ENCODE assay signal across 9 mouse cellular contexts in genomic region chr13:65258175-65258954, GRCm38 (mm10). TPM values are rescaled to one million over a fixed set of nuclear protein-coding genes. Genes with fewer than 3 reads are reported as not detected.
DNase-seq lines count a peak whose midpoint lies in the region; ATAC-seq and TF ChIP-seq lines count a peak whose summit lies in the region.
"Had no signal": no experiment of that assay in that cellular context is flagged by ENCODE, and none has a peak within 500 bp of the region (broad histone marks: within the 10 kb centered on the region; RNA-seq: fewer than 3 reads in every experiment).

No protein-coding gene starts in this region.

- H3K9ac ChIP-seq in liver, postnatal 0 days (replicated peaks): no peak overlapping the region

- H3K9me3 ChIP-seq in heart, embryonic 10.5 days: peaks cover 45% of the 10 kb centered on the region
- H3K9me3 ChIP-seq in liver, postnatal 0 days (ENCODE audit: low read length): peaks cover 33% of the 10 kb centered on the region

- 17% methylated on average over 36 of the region's 36 CpGs for WGBS in heart, embryonic 10.5 days
- 29% methylated on average over 36 of the region's 36 CpGs for WGBS in liver, postnatal 0 days (ENCODE audit: insufficient replicate concordance)

- peaks cover 3% of the 10 kb centered on the region for H3K4me1 ChIP-seq in heart, embryonic 10.5 days
- H3K4me1 ChIP-seq in liver, postnatal 0 days (ENCODE audit: insufficient read depth): no peaks in the 10 kb centered on the region

- peak; percentile 19; the same call in 1 of the 2 replicates for ATAC-seq in liver, postnatal 0 days

- H3K27me3 ChIP-seq in heart, embryonic 10.5 days (ENCODE audit: insufficient read depth, poor library complexity, severe bottlenecking): peaks cover 20% of the 10 kb centered on the region
- no peaks in the 10 kb centered on the region for H3K27me3 ChIP-seq in liver, postnatal 0 days (ENCODE audit: insufficient read depth, low read length)

- H3K4me3 ChIP-seq in heart, embryonic 10.5 days: peak overlapping the region; percentile 49
- peak overlapping the region; percentile 36 for H3K4me3 ChIP-seq in layer of hippocampus, adult 2 months
- H3K4me3 ChIP-seq in liver, postnatal 0 days (ENCODE audit: low read depth, low read length): no peak overlapping the region

- intact Hi-C loops in heart, postnatal 36 days (cut with DNase I): no loop called here

- peak overlapping the region; percentile 32 for H3K4me2 ChIP-seq in liver, postnatal 0 days (ENCODE audit: low read depth, low read length)

- TF ChIP-seq EP300 in liver, postnatal 0 days (IDR thresholded peaks at IDR 0.05; ENCODE audit: low read depth): no peak

- peak; percentile 81 for DNase-seq in heart, embryonic 10.5 days (ENCODE audit: low spot score)
- DNase-seq in heart, postnatal 36 days: no peak
- DNase-seq in cerebellum, postnatal 14 days: peak; percentile 76 to 87
- DNase-seq in frontal cortex, postnatal 25 days (ENCODE audit: low spot score in 2 of 2): peak; percentile 62 to 68
- DNase-seq in layer of hippocampus, adult 2 months (ENCODE audit: low spot score in 2 of 2): peak; percentile 61 to 80
- DNase-seq in liver, postnatal 0 days: no peak
- peak; percentile 86 for DNase-seq in right cerebral cortex, postnatal 14 days
- no peak for DNase-seq in spleen, adult 18-20 months

- TF ChIP-seq CTCF in layer of hippocampus, adult 2 months (conservative IDR thresholded peaks at IDR 0.05): no peak
- no peak for TF ChIP-seq CTCF in liver, postnatal 0 days (IDR thresholded peaks at IDR 0.05; ENCODE audit: low read depth)

- H3K36me3 ChIP-seq in heart, embryonic 10.5 days: peaks cover 37% of the 10 kb centered on the region
- no peaks in the 10 kb centered on the region for H3K36me3 ChIP-seq in liver, postnatal 0 days (replicated peaks; ENCODE audit: insufficient read depth, low read length)

- H3K27ac ChIP-seq in heart, embryonic 10.5 days: no peak overlapping the region
- peak overlapping the region; percentile 73 for H3K27ac ChIP-seq in layer of hippocampus, adult 2 months
- no peak overlapping the region for H3K27ac ChIP-seq in liver, postnatal 0 days (ENCODE audit: low read depth)

RNA-seq across cellular contexts. Expression of gene Gm10775, which starts 1.0 kb away (rescaled TPM):
- polyA plus RNA-seq in heart, embryonic 10.5 days (2016; fragmentation: Nextera tagmentation; extraction: Ambion mirVana): not detected in 2 replicates
- total RNA-seq in heart, postnatal 36 days (2021): not detected
- under 1 TPM; 0.31 to 0.49 TPM for total RNA-seq in layer of hippocampus, adult 2 months (2021)
- polyA plus RNA-seq in liver, postnatal 0 days (2015; fragmentation: Nextera tagmentation; extraction: Ambion mirVana): not detected in 2 replicates
- total RNA-seq: heart, adult 18-20 months had no signal

RNA-seq across cellular contexts. Expression of gene Zfp369, which starts 20.2 kb away (rescaled TPM):
- 11.0 and 11.4 TPM in 2 replicates for polyA plus RNA-seq in heart, embryonic 10.5 days (2016; fragmentation: Nextera tagmentation; extraction: Ambion mirVana)
- total RNA-seq in heart, postnatal 36 days (2021): 10 to 100 TPM; 21.9 to 26.0 TPM
- 10 to 100 TPM; 66.5 to 68.5 TPM for total RNA-seq in layer of hippocampus, adult 2 months (2021)
- polyA plus RNA-seq in liver, postnatal 0 days (2015; fragmentation: Nextera tagmentation; extraction: Ambion mirVana): 2.5 and 2.7 TPM in 2 replicates

RNA-seq across cellular contexts. Expression of gene Nlrp4f, which starts 52.6 kb away (rescaled TPM):
- polyA plus RNA-seq in heart, embryonic 10.5 days (2016; fragmentation: Nextera tagmentation; extraction: Ambion mirVana): not detected in 2 replicates
- total RNA-seq in heart, postnatal 36 days (2021): not detected
- under 1 TPM in 1 of 2 experiments, not detected in 1; 0.26 TPM for total RNA-seq in layer of hippocampus, adult 2 months (2021)
- polyA plus RNA-seq in liver, postnatal 0 days (2015; fragmentation: Nextera tagmentation; extraction: Ambion mirVana): not detected in 2 replicates
- total RNA-seq: heart, adult 18-20 months had no signal

Comparison
In these comparisons a context has a peak if more than half of its experiments do, and no peak if none do; other contexts are left out.
1. DNase-seq: peak in heart, embryonic 10.5 days (single experiment), cerebellum, postnatal 14 days (2 of 2), frontal cortex, postnatal 25 days (2 of 2), layer of hippocampus, adult 2 months (2 of 2) and right cerebral cortex, postnatal 14 days (single experiment); none in heart, postnatal 36 days (0 of 2), liver, postnatal 0 days (single experiment) and spleen, adult 18-20 months (0 of 2).